Mouse (Mus musculus): ENCODE data around the gene Psd. TPM values are rescaled to one million over a fixed set of nuclear protein-coding genes. Genes with fewer than 3 reads are reported as not detected.

The Psd gene
- polyA plus RNA-seq, 1 experiment from 2014 or later = 69.0 TPM

GRCm38 (mm10) chr19:46315752-46316610 lies 11.0 kb downstream of the Psd start:
- peaks cover 56% of the 10 kb centered on the region for H3K4me1 ChIP-seq (replicated peaks)
- 51% methylated on average over 12 of the region's 12 CpGs for WGBS
- peak overlapping the region; percentile 55 for H3K4me3 ChIP-seq (replicated peaks)
- H3K9me3 ChIP-seq = no peaks in the 10 kb centered on the region
- peak overlapping the region; percentile 81; the same call in 1 of the 2 replicates for H3K9ac ChIP-seq (replicated peaks)
- H3K27me3 ChIP-seq = peaks cover 84% of the 10 kb centered on the region
- H3K4me2 ChIP-seq (replicated peaks) = peak overlapping the region; percentile 71
- H3K27ac ChIP-seq = no peak overlapping the region
- peaks cover 34% of the 10 kb centered on the region for H3K36me3 ChIP-seq
- ATAC-seq = no peak

DNA sequence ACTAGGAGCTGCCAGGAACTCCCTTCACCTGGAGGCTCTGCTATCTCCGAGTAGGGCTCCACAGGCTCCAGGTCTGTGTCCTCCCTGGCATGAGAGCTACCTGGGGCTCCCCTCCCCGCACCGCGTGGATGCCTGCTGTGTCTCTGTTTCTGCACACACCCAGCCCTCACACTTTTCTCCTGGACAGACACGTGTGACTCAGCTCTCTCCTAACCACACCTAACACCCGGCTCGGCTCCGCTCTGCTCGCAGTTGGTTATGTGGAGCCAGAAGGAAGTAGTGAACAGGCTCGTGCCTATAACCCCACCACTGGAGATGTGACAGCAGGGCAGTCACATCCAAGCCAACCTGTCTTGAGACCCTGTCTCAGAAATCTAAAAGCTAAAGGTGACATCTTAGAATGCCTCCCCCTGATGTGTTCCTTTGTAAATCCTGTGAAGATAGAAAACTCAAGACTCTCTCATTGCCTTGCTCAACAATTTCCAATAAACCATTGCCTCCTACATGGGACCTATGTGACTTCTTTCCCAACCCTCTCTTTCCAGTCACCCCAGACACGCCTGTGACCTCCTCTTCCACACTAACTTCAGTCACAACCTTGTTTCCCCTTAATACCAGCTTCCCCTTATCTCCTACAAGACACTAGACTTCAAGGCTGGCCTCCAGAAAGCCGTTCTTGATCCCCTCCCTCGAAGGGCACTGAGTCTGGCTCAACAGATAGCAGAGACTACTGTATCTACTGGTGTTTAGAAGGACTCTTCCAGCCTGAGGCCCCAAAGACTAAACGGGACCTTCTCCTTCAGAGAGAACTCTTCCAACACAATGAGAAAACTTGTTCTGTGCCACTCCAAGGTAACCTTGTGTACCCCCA lies 11.8 kb downstream of the Psd start:
- no peak for ATAC-seq
- peaks cover 41% of the 10 kb centered on the region for H3K36me3 ChIP-seq
- 52% methylated on average over 14 of the region's 14 CpGs for WGBS
- peaks cover 77% of the 10 kb centered on the region for H3K27me3 ChIP-seq
- no peak overlapping the region for H3K27ac ChIP-seq
- H3K4me2 ChIP-seq (replicated peaks) = no peak overlapping the region
- no peaks in the 10 kb centered on the region for H3K9me3 ChIP-seq
- no peak overlapping the region for H3K4me3 ChIP-seq (replicated peaks)
- H3K4me1 ChIP-seq (replicated peaks) = peaks cover 47% of the 10 kb centered on the region
- H3K9ac ChIP-seq (replicated peaks) = no peak overlapping the region

DNA sequence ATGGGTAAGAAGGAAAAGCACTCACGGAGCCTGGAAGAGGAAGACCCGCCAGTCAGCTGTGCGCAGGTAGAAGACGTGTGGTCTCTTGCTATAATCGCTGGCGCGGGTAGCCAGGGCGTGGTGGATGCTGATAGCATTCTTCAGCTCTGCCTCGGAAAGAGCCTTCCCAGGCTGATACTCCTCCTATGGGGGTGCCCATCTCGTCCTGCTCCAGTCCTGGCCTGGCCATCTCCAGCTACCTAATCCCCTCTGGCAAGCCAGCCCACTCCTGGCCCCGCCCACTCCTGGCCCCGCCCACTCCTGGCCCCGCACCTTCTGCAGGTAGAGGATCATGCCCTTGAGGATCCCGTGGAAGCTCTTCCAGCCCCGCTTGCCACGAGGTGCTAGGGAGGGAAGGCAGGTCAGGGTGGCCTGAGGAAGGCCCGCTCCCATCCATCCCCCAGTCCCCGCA lies 12.8 kb downstream of the Psd start:
- peaks cover 41% of the 10 kb centered on the region for H3K36me3 ChIP-seq
- H3K27ac ChIP-seq = no peak overlapping the region
- no peak overlapping the region for H3K4me2 ChIP-seq (replicated peaks)
- 21% methylated on average over 18 of the region's 18 CpGs for WGBS
- peaks cover 73% of the 10 kb centered on the region for H3K27me3 ChIP-seq
- H3K4me3 ChIP-seq (replicated peaks) = no peak overlapping the region
- ATAC-seq = no peak
- H3K9ac ChIP-seq (replicated peaks) = no peak overlapping the region
- no peaks in the 10 kb centered on the region for H3K9me3 ChIP-seq
- peaks cover 41% of the 10 kb centered on the region for H3K4me1 ChIP-seq (replicated peaks)

GRCm38 (mm10) chr19:46313591-46313990 lies 13.4 kb downstream of the Psd start:
- no peak overlapping the region for H3K4me2 ChIP-seq (replicated peaks)
- no peak overlapping the region for H3K27ac ChIP-seq
- peaks cover 41% of the 10 kb centered on the region for H3K36me3 ChIP-seq
- H3K9ac ChIP-seq (replicated peaks) = no peak overlapping the region
- H3K4me3 ChIP-seq (replicated peaks) = no peak overlapping the region
- H3K4me1 ChIP-seq (replicated peaks) = peaks cover 40% of the 10 kb centered on the region
- ATAC-seq = no peak
- no peaks in the 10 kb centered on the region for H3K9me3 ChIP-seq
- WGBS = 73% methylated on average over 6 of the region's 6 CpGs
- peaks cover 70% of the 10 kb centered on the region for H3K27me3 ChIP-seq

DNA sequence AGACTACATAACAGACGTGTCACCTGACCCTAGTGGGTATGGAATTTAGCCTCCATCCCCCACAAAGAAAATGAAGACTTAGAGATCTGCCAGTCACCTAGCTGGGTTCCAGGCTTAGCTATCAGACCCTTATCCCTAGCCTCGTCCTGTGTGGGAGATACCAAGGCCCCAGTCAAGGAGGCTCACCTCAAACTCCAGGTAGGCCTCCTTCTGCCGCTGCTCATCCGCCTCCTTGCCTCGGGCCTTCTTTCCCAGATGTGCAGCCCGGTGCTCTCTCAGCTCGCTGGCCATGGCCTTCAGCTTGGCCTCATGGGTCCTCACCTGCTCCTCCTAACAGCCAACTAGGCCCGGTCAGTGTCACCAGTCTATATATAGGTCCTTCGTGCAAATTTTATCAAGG lies 13.8 kb downstream of the Psd start:
- Histone ChIP-seq H3K4me1 (replicated peaks) (peaks cover 37% of the 10 kb centered on the region), H3K27me3 (peaks cover 70% of the 10 kb centered on the region)
- WGBS = 82% methylated on average over 9 of the region's 9 CpGs

GRCm38 (mm10) chr19:46312566-46312965 lies 14.4 kb downstream of the Psd start:
- ATAC-seq = no peak
- H3K36me3 ChIP-seq = peaks cover 41% of the 10 kb centered on the region
- no peaks in the 10 kb centered on the region for H3K9me3 ChIP-seq
- 90% methylated on average over 21 of the region's 21 CpGs for WGBS
- peaks cover 32% of the 10 kb centered on the region for H3K4me1 ChIP-seq (replicated peaks)
- no peak overlapping the region for H3K4me3 ChIP-seq (replicated peaks)
- H3K9ac ChIP-seq (replicated peaks) = no peak overlapping the region
- H3K27me3 ChIP-seq = peaks cover 70% of the 10 kb centered on the region
- H3K27ac ChIP-seq = no peak overlapping the region
- no peak overlapping the region for H3K4me2 ChIP-seq (replicated peaks)

More for the DNA sequence above, 13.8 kb downstream of the Psd start:
- no peak for ATAC-seq
- Histone ChIP-seq H3K27ac (no peak overlapping the region), H3K36me3 (peaks cover 41% of the 10 kb centered on the region), H3K4me3 (replicated peaks) (no peak overlapping the region), H3K9me3 (no peaks in the 10 kb centered on the region), H3K9ac (replicated peaks) (no peak overlapping the region), H3K4me2 (replicated peaks) (no peak overlapping the region)

- Histone ChIP-seq H3K36me3 (peaks cover 41% of the 10 kb centered on the region), H3K27ac (no peak overlapping the region), H3K4me2 (replicated peaks) (no peak overlapping the region), H3K27me3 (peaks cover 69% of the 10 kb centered on the region), H3K4me3 (replicated peaks) (no peak overlapping the region), H3K9ac (replicated peaks) (no peak overlapping the region), H3K4me1 (replicated peaks) (peaks cover 20% of the 10 kb centered on the region), H3K9me3 (no peaks in the 10 kb centered on the region)
- no peak for ATAC-seq
- WGBS = 90% methylated on average over 9 of the region's 9 CpGs
These were observed 15.6 kb downstream of the Psd start for GRCm38 (mm10) chr19:46311341-46311740.

DNA sequence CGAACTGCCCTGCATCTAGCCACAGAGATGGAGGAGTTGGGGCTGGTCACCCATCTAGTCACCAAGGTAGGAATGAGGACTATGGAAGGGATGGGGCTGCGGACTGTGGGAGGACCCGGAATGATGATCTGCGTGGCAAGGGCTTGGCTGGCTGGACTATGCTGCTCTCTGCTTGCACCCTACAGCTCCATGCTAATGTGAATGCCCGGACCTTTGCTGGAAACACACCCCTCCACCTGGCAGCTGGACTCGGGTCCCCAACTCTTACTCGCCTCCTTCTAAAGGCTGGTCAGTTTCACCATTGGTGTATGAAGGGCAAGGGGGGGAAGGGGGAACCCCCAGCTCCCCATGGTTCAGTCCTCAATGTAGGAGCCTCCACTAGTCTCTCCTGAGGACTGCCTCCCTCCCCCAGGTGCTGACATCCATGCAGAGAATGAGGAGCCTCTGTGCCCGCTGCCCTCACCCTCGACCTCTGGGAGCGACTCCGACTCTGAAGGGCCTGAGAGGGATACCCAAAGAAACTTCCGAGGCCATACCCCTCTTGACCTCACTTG lies 16.6 kb downstream of the Psd start:
- H3K27ac ChIP-seq = no peak overlapping the region
- no peak overlapping the region for H3K4me2 ChIP-seq (replicated peaks)
- no peak for ATAC-seq
- peaks cover 19% of the 10 kb centered on the region for H3K4me1 ChIP-seq (replicated peaks)
- H3K9me3 ChIP-seq = no peaks in the 10 kb centered on the region
- peaks cover 69% of the 10 kb centered on the region for H3K27me3 ChIP-seq
- H3K9ac ChIP-seq (replicated peaks) = no peak overlapping the region
- H3K4me3 ChIP-seq (replicated peaks) = no peak overlapping the region
- 90% methylated on average over 12 of the region's 12 CpGs for WGBS
- peaks cover 41% of the 10 kb centered on the region for H3K36me3 ChIP-seq

GRCm38 (mm10) chr19:46309651-46310305 lies 17.2 kb downstream of the Psd start:
- H3K27ac ChIP-seq = no peak overlapping the region
- H3K27me3 ChIP-seq = peaks cover 69% of the 10 kb centered on the region
- peaks cover 25% of the 10 kb centered on the region for H3K4me1 ChIP-seq (replicated peaks)
- H3K4me2 ChIP-seq (replicated peaks) = peak overlapping the region; percentile 80; the same call in 1 of the 2 replicates
- WGBS = 81% methylated on average over 21 of the region's 21 CpGs
- no peaks in the 10 kb centered on the region for H3K9me3 ChIP-seq
- no peak overlapping the region for H3K4me3 ChIP-seq (replicated peaks)
- no peak overlapping the region for H3K9ac ChIP-seq (replicated peaks)
- H3K36me3 ChIP-seq = peaks cover 41% of the 10 kb centered on the region
- no peak for ATAC-seq

DNA sequence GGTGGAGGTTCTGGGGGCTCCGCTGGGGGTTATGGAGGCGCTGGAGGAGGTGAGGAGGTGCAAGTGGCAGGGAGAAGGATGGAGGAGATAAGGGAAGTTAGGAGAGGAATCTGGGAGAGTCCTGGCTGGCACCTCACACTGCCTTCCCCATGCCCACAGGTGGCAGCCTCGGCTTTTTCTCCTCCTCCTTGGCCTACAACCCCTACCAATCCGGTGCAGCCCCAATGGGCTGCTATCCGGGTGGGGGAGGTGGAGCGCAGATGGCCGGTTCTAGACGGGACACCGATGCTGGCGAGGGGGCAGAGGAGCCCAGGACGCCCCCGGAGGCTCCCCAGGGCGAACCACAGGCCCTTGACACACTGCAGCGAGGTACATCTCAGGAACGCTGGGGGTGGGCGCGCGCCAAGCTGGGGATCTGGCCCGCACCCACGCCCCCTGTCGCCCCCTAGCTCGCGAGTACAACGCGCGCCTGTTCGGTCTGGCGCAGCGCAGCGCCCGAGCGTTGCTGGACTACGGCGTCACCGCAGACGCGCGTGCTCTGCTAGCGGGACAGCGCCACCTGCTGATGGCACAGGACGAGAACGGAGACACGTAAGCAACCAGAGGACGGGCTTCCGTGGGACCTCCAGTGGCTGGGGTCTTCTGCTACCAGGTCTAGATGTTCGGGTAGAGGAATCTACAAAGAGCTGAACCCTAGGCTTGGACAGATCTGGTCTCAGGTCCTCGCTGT lies 18.1 kb downstream of the Psd start:
- H3K4me3 ChIP-seq (replicated peaks) = peak overlapping the region; percentile 43
- peak overlapping the region; percentile 80 for H3K4me2 ChIP-seq (replicated peaks)
- peak; percentile 63 for ATAC-seq
- 1% methylated on average over 43 of the region's 47 CpGs for WGBS
- peaks cover 34% of the 10 kb centered on the region for H3K36me3 ChIP-seq
- peaks cover 31% of the 10 kb centered on the region for H3K4me1 ChIP-seq (replicated peaks)
- peaks cover 65% of the 10 kb centered on the region for H3K27me3 ChIP-seq
- no peaks in the 10 kb centered on the region for H3K9me3 ChIP-seq
- peak overlapping the region; percentile 71 for H3K9ac ChIP-seq (replicated peaks)
- H3K27ac ChIP-seq = no peak overlapping the region

DNA sequence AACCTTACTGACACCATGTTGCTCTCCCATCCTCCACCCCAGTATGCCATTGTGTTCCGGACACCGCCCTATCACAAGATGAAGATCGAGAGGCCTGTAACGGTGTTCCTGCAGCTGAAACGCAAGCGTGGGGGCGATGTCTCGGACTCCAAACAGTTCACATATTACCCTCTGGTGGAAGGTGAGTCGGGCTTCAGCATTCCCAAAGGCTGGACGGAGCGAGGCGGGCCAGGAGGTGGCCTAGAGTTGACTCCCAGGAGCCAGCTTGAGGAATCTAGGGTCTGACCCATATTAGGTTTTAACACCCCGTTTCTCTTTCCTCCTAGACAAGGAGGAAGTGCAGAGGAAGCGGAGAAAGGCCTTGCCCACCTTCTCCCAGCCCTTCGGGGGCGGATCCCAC lies 18.7 kb downstream of the Psd start:
- Histone ChIP-seq H3K27ac (no peak overlapping the region), H3K36me3 (peaks cover 29% of the 10 kb centered on the region), H3K27me3 (peaks cover 59% of the 10 kb centered on the region), H3K9me3 (no peaks in the 10 kb centered on the region), H3K4me2 (replicated peaks) (peak overlapping the region; percentile 80), H3K4me3 (replicated peaks) (peak overlapping the region; percentile 43; the same call in 1 of the 2 replicates), H3K4me1 (replicated peaks) (peaks cover 31% of the 10 kb centered on the region), H3K9ac (replicated peaks) (no peak overlapping the region)
- ATAC-seq = no peak
- 60% methylated on average over 16 of the region's 16 CpGs for WGBS
